Comparison of ENCODE assay signal across 8 mouse cellular contexts in the genomic region with DNA sequence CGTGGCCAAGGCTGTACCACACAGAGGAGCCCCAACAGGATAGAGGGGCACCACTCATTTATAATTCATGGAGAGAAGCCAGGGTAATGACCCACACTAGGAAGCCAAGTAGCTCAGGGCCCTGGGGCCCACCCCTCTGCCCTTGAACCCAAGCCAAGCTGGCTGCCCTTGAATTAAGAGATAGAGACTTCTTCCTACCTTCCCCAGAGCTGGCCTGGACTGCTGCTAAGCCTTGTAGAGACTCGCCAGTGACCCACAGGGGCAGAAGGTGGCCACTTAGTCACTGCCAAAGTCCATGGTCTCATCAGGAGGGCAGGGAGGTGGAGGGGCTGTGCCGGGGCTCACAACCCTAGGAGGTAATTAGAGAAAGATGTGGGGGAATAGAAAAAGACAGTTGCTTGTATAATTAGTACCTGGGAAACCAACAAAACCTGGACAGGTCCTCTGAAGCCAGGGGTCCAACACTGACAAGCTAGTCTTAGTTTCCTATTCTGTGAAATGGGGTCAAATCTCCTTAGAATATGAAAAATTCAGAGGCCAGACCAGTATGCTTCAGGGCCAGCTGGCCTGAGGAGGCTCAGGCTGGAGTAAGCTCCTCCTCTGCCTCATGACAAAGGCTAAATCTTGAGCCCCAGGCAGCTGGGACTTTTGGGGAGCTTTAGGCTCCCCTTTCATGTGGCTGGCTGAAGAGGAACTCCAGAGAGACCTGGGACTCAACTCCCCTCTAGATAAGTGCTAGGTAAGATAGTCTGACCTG. TPM values are rescaled to one million over a fixed set of nuclear protein-coding genes. Genes with fewer than 3 reads are reported as not detected.
DNase-seq lines count a peak whose midpoint lies in the region; ATAC-seq and TF ChIP-seq lines count a peak whose summit lies in the region.
"Had no signal": no experiment of that assay in that cellular context is flagged by ENCODE, and none has a peak within 500 bp of the region (broad histone marks: within the 10 kb centered on the region; RNA-seq: fewer than 3 reads in every experiment).

No protein-coding gene starts in this region.

- peaks cover 78% of the 10 kb centered on the region for H3K4me1 ChIP-seq in megakaryocyte, embryonic 14.5 days
- peaks cover 30% of the 10 kb centered on the region for H3K4me1 ChIP-seq in forebrain, embryonic 15.5 days
- peaks cover 20% of the 10 kb centered on the region for H3K4me1 ChIP-seq in kidney, postnatal 0 days (replicated peaks; ENCODE audit: insufficient read depth, low read length)
- H3K4me1 ChIP-seq in neural tube, embryonic 15.5 days, result peaks cover 41% of the 10 kb centered on the region

- peaks cover 67% of the 10 kb centered on the region for H3K36me3 ChIP-seq in megakaryocyte, embryonic 14.5 days (replicated peaks; ENCODE audit: low read length)
- peaks cover 48% of the 10 kb centered on the region for H3K36me3 ChIP-seq in forebrain, embryonic 15.5 days
- peaks cover 38% of the 10 kb centered on the region for H3K36me3 ChIP-seq in kidney, postnatal 0 days (ENCODE audit: insufficient read depth, low read length)
- peaks cover 48% of the 10 kb centered on the region for H3K36me3 ChIP-seq in neural tube, embryonic 15.5 days

- ATAC-seq in megakaryocyte, adult 5-6 weeks (ENCODE audit: poor library complexity, severe bottlenecking), result no peak
- no peak for ATAC-seq in forebrain, embryonic 15.5 days (replicated peaks)
- ATAC-seq in kidney, postnatal 0 days (replicated peaks; ENCODE audit: low FRiP score, low read depth), result no peak
- no peak for ATAC-seq in neural tube, embryonic 15.5 days (ENCODE audit: low FRiP score)

- no peaks in the 10 kb centered on the region for H3K9me3 ChIP-seq in megakaryocyte, embryonic 14.5 days
- no peaks in the 10 kb centered on the region for H3K9me3 ChIP-seq in forebrain, embryonic 15.5 days
- no peaks in the 10 kb centered on the region for H3K9me3 ChIP-seq in kidney, postnatal 0 days (replicated peaks; ENCODE audit: low read length)
- H3K9me3 ChIP-seq in neural tube, embryonic 15.5 days (replicated peaks), result no peaks in the 10 kb centered on the region

- H3K27ac ChIP-seq in forebrain, embryonic 15.5 days (replicated peaks), result no peak overlapping the region
- H3K27ac ChIP-seq in kidney, postnatal 0 days, result peak overlapping the region; percentile 2; the same call in 1 of the 2 replicates
- no peak overlapping the region; the same call in 1 of the 2 replicates for H3K27ac ChIP-seq in neural tube, embryonic 15.5 days (replicated peaks)

- no peak for TF ChIP-seq CTCF in kidney, postnatal 0 days (IDR thresholded peaks at IDR 0.05; ENCODE audit: low read depth)

- no peak for DNase-seq in kidney, postnatal 0 days (ENCODE audit: low spot score)
- DNase-seq in gastrocnemius, postnatal 25 days, result no peak
- DNase-seq in layer of hippocampus, postnatal 36 days, result no peak

- peak overlapping the region; percentile 89 for H3K4me2 ChIP-seq in forebrain, embryonic 15.5 days (replicated peaks)
- H3K4me2 ChIP-seq in kidney, postnatal 0 days (ENCODE audit: low read length), result peak overlapping the region; percentile 11; the same call in 1 of the 2 replicates
- peak overlapping the region; percentile 89 for H3K4me2 ChIP-seq in neural tube, embryonic 15.5 days

- H3K9ac ChIP-seq in forebrain, embryonic 15.5 days (replicated peaks), result peak overlapping the region; percentile 98
- no peak overlapping the region for H3K9ac ChIP-seq in kidney, postnatal 0 days (ENCODE audit: low read depth, low read length)
- peak overlapping the region; percentile 86; the same call in 1 of the 2 replicates for H3K9ac ChIP-seq in neural tube, embryonic 15.5 days (replicated peaks)

- 63% methylated on average over 3 of the region's 3 CpGs for WGBS in forebrain, embryonic 15.5 days
- WGBS in kidney, postnatal 0 days, result 53% methylated on average over 3 of the region's 3 CpGs
- 78% methylated on average over 3 of the region's 3 CpGs for WGBS in neural tube, embryonic 15.5 days

- H3K27me3 ChIP-seq in megakaryocyte, embryonic 14.5 days (replicated peaks), result no peaks in the 10 kb centered on the region
- H3K27me3 ChIP-seq in forebrain, embryonic 15.5 days, result no peaks in the 10 kb centered on the region
- no peaks in the 10 kb centered on the region for H3K27me3 ChIP-seq in kidney, postnatal 0 days (ENCODE audit: insufficient read depth, low read length)
- no peaks in the 10 kb centered on the region for H3K27me3 ChIP-seq in neural tube, embryonic 15.5 days (replicated peaks)

- H3K4me3 ChIP-seq in megakaryocyte, embryonic 14.5 days (replicated peaks), result peak overlapping the region; percentile 100
- peak overlapping the region; percentile 65 for H3K4me3 ChIP-seq in forebrain, embryonic 15.5 days
- H3K4me3 ChIP-seq in kidney, postnatal 0 days (replicated peaks; ENCODE audit: low read depth, low read length), result no peak overlapping the region
- H3K4me3 ChIP-seq in neural tube, embryonic 15.5 days (replicated peaks), result peak overlapping the region; percentile 78; the same call in 1 of the 2 replicates

RNA-seq across cellular contexts. Expression of a gene that starts 9.4 kb away (rescaled TPM):
- polyA plus RNA-seq in megakaryocyte, embryonic 14.5 days (2012; ENCODE audit: insufficient read depth, low replicate concordance), result 132 and 507 TPM in 2 replicates
- total RNA-seq in megakaryocyte, adult 5-6 weeks (2015), result 70.0 and 71.3 TPM in 2 replicates
- total RNA-seq in megakaryocyte, adult 5-6 weeks (2017), result 17.8 and 21.2 TPM in 2 replicates
- polyA plus RNA-seq in forebrain, embryonic 15.5 days (2015; fragmentation: Nextera tagmentation; extraction: Ambion mirVana), result 94.0 and 120 TPM in 2 replicates
- polyA plus RNA-seq in kidney, postnatal 0 days (2015; fragmentation: Nextera tagmentation; extraction: Ambion mirVana), result 63.0 and 77.4 TPM in 2 replicates
- 73.5 and 76.3 TPM in 2 replicates for polyA plus RNA-seq in neural tube, embryonic 15.5 days (2015; fragmentation: Nextera tagmentation; extraction: Ambion mirVana)
- total RNA-seq in gastrocnemius, postnatal 25 days (2021), result 10 to 100 TPM; 24.8 to 30.6 TPM
- 100 to 1,000 TPM; 157 to 161 TPM for total RNA-seq in layer of hippocampus, postnatal 36 days (2021)

RNA-seq across cellular contexts. Expression of a gene that starts 16.9 kb away (rescaled TPM):
- not detected in 2 replicates for polyA plus RNA-seq in megakaryocyte, embryonic 14.5 days (2012; ENCODE audit: insufficient read depth, low replicate concordance)
- total RNA-seq in megakaryocyte, adult 5-6 weeks (2015), result not detected in 2 replicates
- not detected in 2 replicates for total RNA-seq in megakaryocyte, adult 5-6 weeks (2017)
- 0.05 and 0.29 TPM in 2 replicates for polyA plus RNA-seq in forebrain, embryonic 15.5 days (2015; fragmentation: Nextera tagmentation; extraction: Ambion mirVana)
- 10.0 and 10.9 TPM in 2 replicates for polyA plus RNA-seq in kidney, postnatal 0 days (2015; fragmentation: Nextera tagmentation; extraction: Ambion mirVana)
- 0.22 and 1.4 TPM in 2 replicates for polyA plus RNA-seq in neural tube, embryonic 15.5 days (2015; fragmentation: Nextera tagmentation; extraction: Ambion mirVana)
- total RNA-seq in gastrocnemius, postnatal 25 days (2021), result not detected
- total RNA-seq in layer of hippocampus, postnatal 36 days (2021), result under 1 TPM in 1 of 2 experiments, not detected in 1; 0.22 TPM
- total RNA-seq: heart, postnatal 14 days had no signal

Comparison
In these comparisons a context has a peak if more than half of its experiments do, and no peak if none do; other contexts are left out.
1. H3K4me2 ChIP-seq: peak in every context shown above with its lines; median percentile 89 in forebrain, embryonic 15.5 days; 89 in neural tube, embryonic 15.5 days; 11 in kidney, postnatal 0 days.